Comparison of ENCODE assay signal across 7 mouse cellular contexts in the genomic region with DNA sequence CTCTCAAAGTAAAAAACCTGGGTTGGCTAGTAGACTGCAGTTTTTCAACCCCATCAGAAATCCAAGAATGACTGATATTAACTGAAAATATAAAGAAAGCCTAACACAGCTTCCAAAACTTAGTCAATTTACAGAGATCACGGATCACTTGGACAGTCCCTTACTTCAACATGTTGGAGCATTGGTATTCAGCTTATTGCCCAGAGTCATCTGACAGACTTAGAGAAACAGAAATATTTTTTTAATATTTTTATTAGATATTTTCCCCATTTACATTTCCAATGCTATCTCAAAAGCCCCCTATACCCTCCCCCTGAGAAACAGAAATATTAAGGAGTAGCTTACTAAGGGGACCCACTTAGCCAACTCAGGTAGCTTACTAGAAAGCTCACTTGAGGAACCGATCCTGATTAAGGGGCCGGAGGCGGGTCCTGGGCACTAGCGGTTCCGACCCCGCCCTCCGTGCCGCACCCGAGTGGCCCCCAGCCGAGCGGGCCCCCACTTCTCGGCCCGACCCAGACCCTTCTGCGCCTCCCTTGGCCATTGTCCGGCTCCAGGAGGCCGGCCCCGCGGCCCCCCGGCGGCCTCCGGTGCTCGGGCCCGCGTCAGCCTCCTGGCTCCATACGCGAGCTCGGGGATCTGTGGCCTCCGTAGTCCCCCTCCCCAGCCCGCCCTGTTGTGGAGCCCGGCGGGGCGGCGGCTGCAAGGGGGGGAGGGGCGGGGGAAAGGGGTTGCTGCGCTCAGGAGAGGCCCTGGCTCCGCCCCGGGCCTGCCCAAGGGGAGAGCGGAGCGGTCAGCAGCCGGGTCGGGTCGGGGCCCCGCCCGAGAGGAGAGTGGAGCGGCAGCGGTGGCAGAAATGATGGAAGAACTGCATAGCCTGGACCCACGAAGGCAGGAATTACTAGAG. TPM values are rescaled to one million over a fixed set of nuclear protein-coding genes. Genes with fewer than 3 reads are reported as not detected.
DNase-seq lines count a peak whose midpoint lies in the region; ATAC-seq and TF ChIP-seq lines count a peak whose summit lies in the region.
"Not testable (repeated sequence)": the region's sequence is repeated elsewhere in the genome, so short reads cannot be mapped to it uniquely, and the experiment has no call there.

No protein-coding gene starts in this region.

- TF ChIP-seq POLR2A in bone marrow macrophage, adult 2 months (IDR thresholded peaks at IDR 0.05; ENCODE audit: borderline replicate concordance, low read depth, low read length): not testable (repeated sequence)

- peak overlapping the region; percentile 82 for H3K9ac ChIP-seq in heart, embryonic 13.5 days
- H3K9ac ChIP-seq in intestine, embryonic 16.5 days (ENCODE audit: low read depth, low read length): peak overlapping the region; percentile 77
- peak overlapping the region; percentile 81 for H3K9ac ChIP-seq in midbrain, embryonic 11.5 days (ENCODE audit: low read length)

- not testable (repeated sequence) for H3K4me1 ChIP-seq in bone marrow macrophage, adult 2 months (ENCODE audit: control insufficient read depth, insufficient read depth, low read length); forebrain, embryonic 10.5 days; heart, embryonic 13.5 days; intestine, embryonic 16.5 days (ENCODE audit: control insufficient read depth, insufficient read depth, low read length); midbrain, embryonic 11.5 days (ENCODE audit: control insufficient read depth, insufficient read depth, low read length)

- peaks cover 48% of the 10 kb centered on the region for H3K9me3 ChIP-seq in forebrain, embryonic 10.5 days
- peaks cover 34% of the 10 kb centered on the region for H3K9me3 ChIP-seq in heart, embryonic 13.5 days
- H3K9me3 ChIP-seq in intestine, embryonic 16.5 days (ENCODE audit: control insufficient read depth, low read length); midbrain, embryonic 11.5 days (ENCODE audit: control insufficient read depth, low read length): not testable (repeated sequence)

- H3K27me3 ChIP-seq in forebrain, embryonic 10.5 days (ENCODE audit: poor library complexity, severe bottlenecking); heart, embryonic 13.5 days (replicated peaks); intestine, embryonic 16.5 days (replicated peaks; ENCODE audit: control insufficient read depth, insufficient read depth, low read length); midbrain, embryonic 11.5 days (ENCODE audit: control insufficient read depth, insufficient read depth, low read length): not testable (repeated sequence)

- TF ChIP-seq CTCF in bone marrow macrophage, adult 2 months (IDR thresholded peaks at IDR 0.05; ENCODE audit: low read depth, low read length): not testable (repeated sequence)

- peak; percentile 90 for ATAC-seq in heart, embryonic 13.5 days (ENCODE audit: extremely low read depth, insufficient number of reproducible peaks, low FRiP score, low TSS enrichment)
- ATAC-seq in intestine, embryonic 16.5 days: peak; percentile 99
- peak; percentile 100 for ATAC-seq in midbrain, embryonic 11.5 days (ENCODE audit: low FRiP score)

- WGBS in forebrain, embryonic 10.5 days: 7% methylated on average over 46 of the region's 48 CpGs
- 9% methylated on average over 47 of the region's 48 CpGs for WGBS in heart, embryonic 13.5 days
- 7% methylated on average over 47 of the region's 48 CpGs for WGBS in intestine, embryonic 16.5 days
- 11% methylated on average over 42 of the region's 48 CpGs for WGBS in midbrain, embryonic 11.5 days

- DNase-seq in forebrain, embryonic 10.5 days (ENCODE audit: extremely low spot score, low spot score): peak; percentile 87
- peak; percentile 74 for DNase-seq in liver
- DNase-seq in midbrain, embryonic 11.5 days (ENCODE audit: low spot score, missing footprints): peak; percentile 99
- DNase-seq in retina, postnatal 7 days (ENCODE audit: low read depth, low spot score): peak; percentile 42

- H3K4me2 ChIP-seq in heart, embryonic 13.5 days: peak overlapping the region; percentile 70
- peak overlapping the region; percentile 93 for H3K4me2 ChIP-seq in intestine, embryonic 16.5 days (ENCODE audit: low read depth, low read length)
- H3K4me2 ChIP-seq in midbrain, embryonic 11.5 days: peak overlapping the region; percentile 62

- H3K4me3 ChIP-seq in bone marrow macrophage, adult 2 months (ENCODE audit: insufficient read depth, low read length): 0 out of 2 replicates have a peak overlapping the region, but pooled peaks have one; percentile 8
- peak overlapping the region; percentile 59 for H3K4me3 ChIP-seq in forebrain, embryonic 10.5 days
- peak overlapping the region; percentile 56 for H3K4me3 ChIP-seq in heart, embryonic 13.5 days
- H3K4me3 ChIP-seq in intestine, embryonic 16.5 days (ENCODE audit: low read length): peak overlapping the region; percentile 58
- H3K4me3 ChIP-seq in midbrain, embryonic 11.5 days (ENCODE audit: low read depth, low read length): peak overlapping the region; percentile 49

- not testable (repeated sequence) for H3K36me3 ChIP-seq in forebrain, embryonic 10.5 days (replicated peaks); heart, embryonic 13.5 days; intestine, embryonic 16.5 days (ENCODE audit: control insufficient read depth, insufficient read depth, low read length); midbrain, embryonic 11.5 days (ENCODE audit: control insufficient read depth, insufficient read depth, low read length)

- H3K27ac ChIP-seq in bone marrow macrophage, adult 2 months (ENCODE audit: insufficient read depth, low read depth, low read length); heart, embryonic 13.5 days (replicated peaks); intestine, embryonic 16.5 days (ENCODE audit: low read length); midbrain, embryonic 11.5 days (ENCODE audit: low read depth, low read length): not testable (repeated sequence)
- peak overlapping the region; percentile 89 for H3K27ac ChIP-seq in forebrain, embryonic 10.5 days

RNA-seq across cellular contexts. Expression of gene Zfp991, which starts 7.2 kb away (rescaled TPM):
- polyA plus RNA-seq in bone marrow macrophage, adult 2 months (2012; ENCODE audit: insufficient read depth, insufficient read length, missing spikeins): 34.3 and 38.5 TPM in 2 replicates
- polyA plus RNA-seq in forebrain, embryonic 10.5 days (2016; fragmentation: Nextera tagmentation; extraction: Ambion mirVana): 7.8 and 8.3 TPM in 2 replicates
- polyA plus RNA-seq in heart, embryonic 13.5 days (2015; fragmentation: Nextera tagmentation; extraction: Ambion mirVana): 5.2 and 5.6 TPM in 2 replicates
- 7.7 and 8.4 TPM in 2 replicates for polyA plus RNA-seq in intestine, embryonic 16.5 days (2015; fragmentation: Nextera tagmentation; extraction: Ambion mirVana)
- 7.9 and 8.7 TPM in 2 replicates for polyA plus RNA-seq in midbrain, embryonic 11.5 days (2014; fragmentation: Nextera tagmentation; extraction: Ambion mirVana)

Comparison
In these comparisons a context has a peak if more than half of its experiments do, and no peak if none do; other contexts are left out.
1. H3K4me3 ChIP-seq: peak in every context shown above with its lines; median percentile 59 in forebrain, embryonic 10.5 days; 58 in intestine, embryonic 16.5 days; 56 in heart, embryonic 13.5 days; 49 in midbrain, embryonic 11.5 days; 8 in bone marrow macrophage, adult 2 months.
2. DNase-seq: peak in every context shown above with its lines; median percentile 99 in midbrain, embryonic 11.5 days; 87 in forebrain, embryonic 10.5 days; 74 in liver; 42 in retina, postnatal 7 days.